Mouse (Mus musculus) limb, embryonic 11.5 days (tissue): ENCODE results near the gene Sag. TPM values are rescaled to one million over a fixed set of nuclear protein-coding genes. Genes with fewer than 3 reads are reported as not detected.

Experiments
- ATAC-seq: fragments of 200-750 bp; cut with Nextera tagmentation; 2 replicates; pipeline ENCODE4 v1.8.0; 2017; ENCODE audit warnings: low read depth; ENCODE audit not compliant: insufficient number of reproducible peaks, low FRiP score, low TSS enrichment
- DNase-seq: peaks from one replicate; pipeline ENCODE4 v3.0.0-alpha.2; 2015; ENCODE audit warnings: low spot score
- H3K27ac ChIP-seq: fragments of 300-500 bp; sonication (generic); replicated peaks from 2 replicates; pipeline ENCODE4 v1.5.1; 2014; ENCODE audit warnings: low read depth, mild to moderate bottlenecking, low read length
- H3K27me3 ChIP-seq: fragments of 300-500 bp; sonication (generic); 2 replicates; pipeline ENCODE4 v1.6.1; 2014; ENCODE audit warnings: mild to moderate bottlenecking, low read length, mixed read lengths; ENCODE audit not compliant: control insufficient read depth, insufficient read depth
- H3K36me3 ChIP-seq: fragments of 300-500 bp; sonication (generic); 2 replicates; pipeline ENCODE4 v1.6.1; 2014; ENCODE audit warnings: mild to moderate bottlenecking, low read length, moderate library complexity, mixed read lengths; ENCODE audit not compliant: control insufficient read depth, insufficient read depth
- H3K4me1 ChIP-seq: fragments of 300-500 bp; sonication (generic); 2 replicates; pipeline ENCODE4 v1.6.1; 2014; ENCODE audit warnings: low read length, mixed read lengths; ENCODE audit not compliant: control insufficient read depth, insufficient read depth
- H3K4me2 ChIP-seq: fragments of 300-500 bp; sonication (generic); 2 replicates; pipeline ENCODE4 v1.6.1; 2014; ENCODE audit warnings: low read depth, mild to moderate bottlenecking, moderate library complexity; ENCODE audit not compliant: severe bottlenecking
- H3K4me3 ChIP-seq: fragments of 300-500 bp; sonication (generic); 2 replicates; pipeline ENCODE4 v1.5.1; 2014; ENCODE audit warnings: low read depth, low read length
- H3K9ac ChIP-seq: fragments of 300-500 bp; sonication (generic); 2 replicates; pipeline ENCODE4 v1.6.1; 2014; ENCODE audit warnings: mild to moderate bottlenecking, low read length
- H3K9me3 ChIP-seq: fragments of 300-500 bp; sonication (generic); 2 replicates; pipeline ENCODE4 v1.6.1; 2016; ENCODE audit warnings: low read length; ENCODE audit not compliant: control insufficient read depth
- WGBS: fragments of 180-500 bp; shearing (Covaris S2); extraction: QIAGEN DNeasy Blood & Tissue Kit; methylation state at CpG from one replicate; pipeline ENCODE4 v1.1.7; 2014; 5-methylcytosine and 5-hydroxymethylcytosine counted together
- polyA plus RNA-seq: library from polyadenylated mRNA; unstranded; fragments of >200 nt; fragmentation: Nextera tagmentation; extraction: Ambion mirVana; gene quantifications from 2 replicates; pipeline ENCODE4 v1.2.1, GENCODE M21; 2014

Sag gene
- polyA plus RNA-seq, 1 experiment from 2014 or later = 2.3 TPM

DNA sequence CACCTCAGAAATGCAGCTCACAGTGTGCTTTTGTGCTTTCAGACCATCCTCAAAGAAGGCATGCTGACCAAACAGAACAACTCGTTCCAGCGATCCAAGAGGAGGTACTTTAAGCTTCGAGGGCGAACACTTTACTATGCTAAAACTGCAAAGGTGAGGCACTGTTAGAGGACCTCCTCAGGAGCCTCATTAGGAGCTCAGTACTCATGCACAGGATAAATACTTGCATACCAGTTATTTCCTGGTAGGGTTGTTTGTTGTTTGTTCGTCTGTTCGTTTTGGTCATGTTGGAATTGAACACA, 76.8 kb downstream of the Sag start:
- Histone ChIP-seq H3K4me1 (no peaks in the 10 kb centered on the region; the same call in 1 of the 2 replicates), H3K9me3 (no peaks in the 10 kb centered on the region), H3K9ac (no peak overlapping the region), H3K36me3 (peaks cover 5% of the 10 kb centered on the region; the same call in 1 of the 2 replicates), H3K27me3 (no peaks in the 10 kb centered on the region), H3K4me2 (no peak overlapping the region), H3K4me3 (no peak overlapping the region), H3K27ac (no peak overlapping the region)
- ATAC-seq (no peak), DNase-seq (no peak)
- WGBS = 87% methylated on average over 6 of the region's 6 CpGs

DNA sequence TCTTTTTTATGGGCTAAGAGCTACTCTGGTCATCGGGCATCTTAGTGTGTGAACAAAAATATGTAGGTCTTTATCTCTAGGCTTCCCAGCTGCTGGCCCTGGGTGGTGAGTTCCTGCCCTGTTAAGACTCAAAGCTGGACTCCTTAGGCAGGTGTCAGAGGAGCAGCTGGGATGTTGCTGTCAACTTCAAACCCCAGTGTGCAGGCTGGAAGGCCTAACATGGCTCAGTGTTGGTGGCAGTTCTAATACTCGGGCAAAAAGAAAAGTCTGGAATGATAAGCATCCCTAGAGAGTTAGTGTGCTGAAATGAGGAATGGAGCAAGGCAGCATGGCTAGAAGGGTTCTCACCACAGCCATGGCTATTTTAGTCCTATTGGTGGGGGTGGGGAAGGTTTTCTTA, 77.4 kb downstream of the Sag start:
- ATAC-seq (no peak), DNase-seq (no peak)

DNA sequence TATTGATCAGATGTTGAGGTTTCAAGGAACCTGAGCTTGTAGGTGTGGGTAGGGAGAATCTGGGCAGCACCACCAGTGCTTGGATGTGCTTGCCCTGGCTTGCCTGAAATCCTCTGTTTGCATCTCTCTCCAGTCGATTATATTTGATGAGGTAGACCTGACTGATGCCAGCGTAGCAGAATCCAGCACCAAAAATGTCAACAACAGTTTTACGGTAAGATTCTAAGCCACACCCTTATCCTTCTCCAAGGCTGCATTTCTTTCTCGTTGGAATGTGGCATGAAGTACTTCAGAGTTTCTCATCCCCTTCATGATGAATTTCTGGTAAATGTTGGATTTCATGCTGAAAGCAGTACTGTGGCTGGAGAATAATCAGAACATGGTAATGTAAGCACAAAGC, 78.2 kb downstream of the Sag start:
- no peak for ATAC-seq
- H3K27ac ChIP-seq = no peak overlapping the region

More for the DNA sequence above, 77.4 kb downstream of the Sag start:
- Histone ChIP-seq H3K4me3 (no peak overlapping the region), H3K27me3 (no peaks in the 10 kb centered on the region), H3K4me1 (no peaks in the 10 kb centered on the region; the same call in 1 of the 2 replicates), H3K9me3 (no peaks in the 10 kb centered on the region), H3K9ac (no peak overlapping the region), H3K4me2 (no peak overlapping the region), H3K36me3 (peaks cover 5% of the 10 kb centered on the region; the same call in 1 of the 2 replicates), H3K27ac (no peak overlapping the region)
- WGBS = 67% methylated on average over 2 of the region's 2 CpGs

DNA sequence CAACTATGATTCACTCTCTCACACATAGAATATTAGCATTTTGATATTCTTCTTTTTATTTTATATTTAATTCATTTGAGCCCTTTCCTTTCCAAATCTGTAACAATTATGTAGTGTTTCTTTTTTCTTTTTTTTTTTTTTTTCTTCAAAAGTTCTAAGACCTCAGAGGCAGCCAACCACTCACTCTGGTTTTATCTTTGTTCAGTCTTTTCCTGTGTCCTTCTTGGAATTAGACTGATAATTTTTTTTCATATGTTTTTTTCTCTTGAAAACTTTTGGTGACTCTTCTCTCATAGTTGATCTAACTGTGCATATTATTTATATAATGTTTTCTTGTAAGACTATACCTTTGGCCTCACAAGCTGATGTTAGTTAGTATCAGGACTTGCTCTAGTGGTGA, 79.1 kb downstream of the Sag start:
- Histone ChIP-seq H3K4me1 (no peaks in the 10 kb centered on the region; the same call in 1 of the 2 replicates), H3K27ac (no peak overlapping the region), H3K9me3 (no peaks in the 10 kb centered on the region), H3K9ac (no peak overlapping the region), H3K27me3 (no peaks in the 10 kb centered on the region), H3K36me3 (peaks cover 5% of the 10 kb centered on the region; the same call in 1 of the 2 replicates), H3K4me2 (no peak overlapping the region), H3K4me3 (no peak overlapping the region)
- no peak for ATAC-seq
- DNase-seq = no peak

More for the DNA sequence above, 78.2 kb downstream of the Sag start:
- no peaks in the 10 kb centered on the region; the same call in 1 of the 2 replicates for H3K4me1 ChIP-seq
- no peak overlapping the region for H3K9ac ChIP-seq
- DNase-seq = no peak
- WGBS = 82% methylated on average over 4 of the region's 4 CpGs
- H3K4me2 ChIP-seq = no peak overlapping the region
- H3K4me3 ChIP-seq = no peak overlapping the region
- no peaks in the 10 kb centered on the region for H3K27me3 ChIP-seq
- no peaks in the 10 kb centered on the region for H3K9me3 ChIP-seq
- peaks cover 5% of the 10 kb centered on the region; the same call in 1 of the 2 replicates for H3K36me3 ChIP-seq

GRCm38 (mm10) chr1:87890960-87891359, 87.5 kb downstream of the Sag start:
- H3K9me3 ChIP-seq = no peaks in the 10 kb centered on the region
- 68% methylated on average over 1 of the region's 1 CpGs for WGBS
- H3K4me2 ChIP-seq = no peak overlapping the region
- no peak overlapping the region for H3K9ac ChIP-seq
- no peak overlapping the region for H3K4me3 ChIP-seq
- no peak overlapping the region for H3K27ac ChIP-seq
- DNase-seq (no peak), ATAC-seq (no peak)
- H3K36me3 ChIP-seq = no peaks in the 10 kb centered on the region
- no peaks in the 10 kb centered on the region for H3K27me3 ChIP-seq
- H3K4me1 ChIP-seq = no peaks in the 10 kb centered on the region

- Histone ChIP-seq H3K9me3 (no peaks in the 10 kb centered on the region), H3K4me2 (no peak overlapping the region), H3K4me3 (no peak overlapping the region), H3K27ac (no peak overlapping the region), H3K27me3 (no peaks in the 10 kb centered on the region), H3K36me3 (no peaks in the 10 kb centered on the region), H3K9ac (no peak overlapping the region), H3K4me1 (no peaks in the 10 kb centered on the region)
- 87% methylated on average over 4 of the region's 4 CpGs for WGBS
- DNase-seq (no peak), ATAC-seq (no peak)
Measured at GRCm38 (mm10) chr1:87891634-87892033, 88.2 kb downstream of the Sag start.

DNA sequence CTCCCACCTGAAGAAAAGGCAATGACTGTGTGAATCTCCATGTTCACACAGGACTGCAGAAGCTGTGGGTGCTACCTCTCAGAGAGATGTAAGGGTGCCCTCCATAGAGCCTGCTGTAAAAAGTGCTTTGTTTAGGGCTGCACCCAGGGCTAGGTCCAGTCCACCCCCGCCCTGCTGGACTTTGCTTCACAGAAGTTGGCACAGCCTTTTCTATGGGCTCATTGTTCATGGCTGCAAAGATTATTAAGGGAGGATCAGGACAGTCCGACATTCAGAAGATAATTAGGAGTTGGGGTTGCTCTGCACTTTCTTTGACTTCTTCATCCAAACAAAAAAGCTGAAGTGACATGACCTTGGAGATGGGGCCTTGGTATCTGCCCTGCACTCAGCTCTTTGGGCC, 89.0 kb downstream of the Sag start:
- Histone ChIP-seq H3K9ac (no peak overlapping the region), H3K4me3 (no peak overlapping the region), H3K36me3 (no peaks in the 10 kb centered on the region), H3K4me1 (no peaks in the 10 kb centered on the region), H3K4me2 (no peak overlapping the region), H3K27me3 (no peaks in the 10 kb centered on the region), H3K27ac (no peak overlapping the region), H3K9me3 (no peaks in the 10 kb centered on the region)
- 90% methylated on average over 2 of the region's 2 CpGs for WGBS
- DNase-seq (no peak), ATAC-seq (no peak)

DNA sequence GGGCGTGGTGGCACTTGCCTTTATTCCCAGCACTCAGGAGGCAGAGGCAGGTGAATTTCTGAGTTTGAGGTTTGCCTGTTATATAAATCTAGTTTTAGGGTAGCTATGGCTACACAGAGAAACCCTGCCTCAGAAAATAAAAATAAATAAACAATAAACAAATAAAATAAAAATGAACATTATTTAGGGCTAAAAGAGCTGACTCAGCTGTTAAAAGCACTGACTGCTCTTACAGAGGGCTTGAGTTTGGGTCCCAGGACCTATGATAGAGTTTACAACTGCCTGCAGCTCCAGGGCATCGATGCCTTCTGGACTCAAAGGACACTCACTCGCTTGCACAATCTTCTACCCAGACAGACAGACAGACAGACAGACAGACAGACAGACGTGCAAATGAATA, 89.9 kb downstream of the Sag start:
- H3K4me1 ChIP-seq = no peaks in the 10 kb centered on the region
- no peaks in the 10 kb centered on the region for H3K9me3 ChIP-seq
- no peak overlapping the region for H3K4me2 ChIP-seq
- no peaks in the 10 kb centered on the region for H3K27me3 ChIP-seq
- H3K9ac ChIP-seq = no peak overlapping the region
- DNase-seq (no peak), ATAC-seq (no peak)
- no peaks in the 10 kb centered on the region for H3K36me3 ChIP-seq
- H3K27ac ChIP-seq = no peak overlapping the region
- WGBS = 93% methylated on average over 4 of the region's 4 CpGs
- H3K4me3 ChIP-seq = no peak overlapping the region
